Mouse (Mus musculus): ENCODE data around the gene Dock2. TPM values are rescaled to one million over a fixed set of nuclear protein-coding genes. Genes with fewer than 3 reads are reported as not detected.

Dock2 gene
- polyA plus RNA-seq, 1 experiment from 2014 or later: 1.5 TPM

- DNase-seq (no peak), ATAC-seq (ENCODE audit: insufficient read depth) (no peak)
- Histone ChIP-seq H3K4me2 (no peak overlapping the region), H3K4me1 (ENCODE audit: insufficient read depth) (no peaks in the 10 kb centered on the region), H3K27ac (ENCODE audit: low read depth) (no peak overlapping the region), H3K9me3 (ENCODE audit: low read depth, low read length) (no peaks in the 10 kb centered on the region), H3K36me3 (ENCODE audit: insufficient read depth) (no peaks in the 10 kb centered on the region), H3K9ac (no peak overlapping the region), H3K4me3 (ENCODE audit: low read depth, low read length) (no peak overlapping the region), H3K27me3 (ENCODE audit: insufficient read depth, low read length) (no peaks in the 10 kb centered on the region)
- 29% methylated on average over 2 of the region's 2 CpGs for WGBS
- no peak for TF ChIP-seq CTCF (IDR thresholded peaks at IDR 0.05; ENCODE audit: low read depth)
Observed at GRCm38 (mm10) chr11:34356109-34356508, 427.6 kb downstream of the Dock2 start.

GRCm38 (mm10) chr11:34355406-34355805, 428.3 kb downstream of the Dock2 start:
- 46% methylated on average over 12 of the region's 12 CpGs for WGBS
- H3K4me3 ChIP-seq (ENCODE audit: low read depth, low read length): no peak overlapping the region
- no peak for TF ChIP-seq CTCF (IDR thresholded peaks at IDR 0.05; ENCODE audit: low read depth)
- peak; percentile 17 for DNase-seq
- H3K4me2 ChIP-seq: no peak overlapping the region
- H3K4me1 ChIP-seq (ENCODE audit: insufficient read depth): no peaks in the 10 kb centered on the region
- 0 out of 2 replicates have a peak, but pooled peaks have one; percentile 24 for ATAC-seq (ENCODE audit: insufficient read depth)
- no peaks in the 10 kb centered on the region for H3K36me3 ChIP-seq (ENCODE audit: insufficient read depth)
- no peaks in the 10 kb centered on the region for H3K9me3 ChIP-seq (ENCODE audit: low read depth, low read length)
- no peak overlapping the region for H3K27ac ChIP-seq (ENCODE audit: low read depth)
- no peak overlapping the region for H3K9ac ChIP-seq
- H3K27me3 ChIP-seq (ENCODE audit: insufficient read depth, low read length): no peaks in the 10 kb centered on the region

GRCm38 (mm10) chr11:34349453-34350056, 434.1 kb downstream of the Dock2 start:
- Histone ChIP-seq H3K9ac (no peak overlapping the region), H3K27ac (ENCODE audit: low read depth) (no peak overlapping the region), H3K4me1 (ENCODE audit: insufficient read depth) (no peaks in the 10 kb centered on the region), H3K36me3 (ENCODE audit: insufficient read depth) (no peaks in the 10 kb centered on the region), H3K4me2 (no peak overlapping the region), H3K4me3 (ENCODE audit: low read depth, low read length) (no peak overlapping the region), H3K9me3 (ENCODE audit: low read depth, low read length) (no peaks in the 10 kb centered on the region), H3K27me3 (ENCODE audit: insufficient read depth, low read length) (no peaks in the 10 kb centered on the region)
- ATAC-seq (ENCODE audit: insufficient read depth) (no peak), DNase-seq (no peak)
- no peak for TF ChIP-seq CTCF (IDR thresholded peaks at IDR 0.05; ENCODE audit: low read depth)
- 77% methylated on average over 10 of the region's 10 CpGs for WGBS

DNA sequence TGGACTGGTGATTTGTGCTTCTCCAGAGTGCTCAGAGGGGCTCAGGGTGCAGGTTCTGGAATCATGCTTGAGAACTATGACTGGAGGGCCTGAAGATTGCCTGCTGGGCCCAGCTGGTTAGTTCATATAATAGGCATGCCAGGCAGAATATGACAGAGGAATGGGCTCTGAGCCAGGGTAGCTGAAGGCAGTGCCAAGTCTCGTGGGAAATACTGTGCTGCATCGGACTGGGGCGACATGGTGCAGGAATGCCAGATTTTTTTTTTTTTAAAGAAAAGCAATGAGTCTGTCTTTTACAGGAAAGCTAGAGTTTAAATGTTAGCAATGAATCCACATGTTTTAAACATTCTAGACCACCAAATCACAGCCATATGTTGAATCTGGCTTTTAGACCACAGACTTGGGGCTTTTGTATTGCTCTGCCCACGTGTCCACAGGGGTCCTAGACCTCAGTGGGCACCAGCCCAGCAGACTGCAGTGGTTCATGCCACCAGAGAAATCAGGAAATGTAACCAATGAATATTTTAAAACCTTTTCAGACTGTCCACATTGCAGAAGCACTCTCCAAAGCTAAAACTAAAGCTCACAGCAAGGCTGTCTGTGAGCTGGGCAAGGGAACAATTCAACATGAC, 435.3 kb downstream of the Dock2 start:
- no peak for TF ChIP-seq CTCF (IDR thresholded peaks at IDR 0.05; ENCODE audit: low read depth)
- Histone ChIP-seq H3K4me2 (no peak overlapping the region), H3K27me3 (ENCODE audit: insufficient read depth, low read length) (no peaks in the 10 kb centered on the region), H3K36me3 (ENCODE audit: insufficient read depth) (no peaks in the 10 kb centered on the region), H3K9ac (no peak overlapping the region), H3K4me3 (ENCODE audit: low read depth, low read length) (no peak overlapping the region), H3K9me3 (ENCODE audit: low read depth, low read length) (no peaks in the 10 kb centered on the region), H3K4me1 (ENCODE audit: insufficient read depth) (no peaks in the 10 kb centered on the region), H3K27ac (ENCODE audit: low read depth) (no peak overlapping the region)
- ATAC-seq (ENCODE audit: insufficient read depth): peak; percentile 70; the same call in 1 of the 2 replicates
- WGBS: 31% methylated on average over 4 of the region's 4 CpGs
- peak; percentile 71 for DNase-seq

GRCm38 (mm10) chr11:34344310-34344709, 439.4 kb downstream of the Dock2 start:
- ATAC-seq (ENCODE audit: insufficient read depth): no peak
- H3K4me2 ChIP-seq: no peak overlapping the region
- H3K27me3 ChIP-seq (ENCODE audit: insufficient read depth, low read length): no peaks in the 10 kb centered on the region
- H3K9ac ChIP-seq: no peak overlapping the region
- TF ChIP-seq CTCF (IDR thresholded peaks at IDR 0.05; ENCODE audit: low read depth): no peak
- no peaks in the 10 kb centered on the region for H3K36me3 ChIP-seq (ENCODE audit: insufficient read depth)
- no peaks in the 10 kb centered on the region for H3K9me3 ChIP-seq (ENCODE audit: low read depth, low read length)
- WGBS: 67% methylated on average over 5 of the region's 5 CpGs
- H3K27ac ChIP-seq (ENCODE audit: low read depth): no peak overlapping the region
- H3K4me3 ChIP-seq (ENCODE audit: low read depth, low read length): no peak overlapping the region
- DNase-seq: no peak
- no peaks in the 10 kb centered on the region for H3K4me1 ChIP-seq (ENCODE audit: insufficient read depth)

GRCm38 (mm10) chr11:34343742-34344307, 439.9 kb downstream of the Dock2 start:
- 53% methylated on average over 4 of the region's 4 CpGs for WGBS
- no peak overlapping the region for H3K4me3 ChIP-seq (ENCODE audit: low read depth, low read length)
- H3K36me3 ChIP-seq (ENCODE audit: insufficient read depth): no peaks in the 10 kb centered on the region
- no peaks in the 10 kb centered on the region for H3K9me3 ChIP-seq (ENCODE audit: low read depth, low read length)
- no peak overlapping the region for H3K9ac ChIP-seq
- DNase-seq (no peak), ATAC-seq (ENCODE audit: insufficient read depth) (no peak)
- H3K27ac ChIP-seq (ENCODE audit: low read depth): no peak overlapping the region
- H3K4me2 ChIP-seq: no peak overlapping the region
- H3K27me3 ChIP-seq (ENCODE audit: insufficient read depth, low read length): no peaks in the 10 kb centered on the region
- TF ChIP-seq CTCF (IDR thresholded peaks at IDR 0.05; ENCODE audit: low read depth): no peak
- no peaks in the 10 kb centered on the region for H3K4me1 ChIP-seq (ENCODE audit: insufficient read depth)

GRCm38 (mm10) chr11:34339693-34340092, 444.0 kb downstream of the Dock2 start:
- no peaks in the 10 kb centered on the region for H3K36me3 ChIP-seq (ENCODE audit: insufficient read depth)
- H3K9me3 ChIP-seq (ENCODE audit: low read depth, low read length): no peaks in the 10 kb centered on the region
- 48% methylated on average over 5 of the region's 5 CpGs for WGBS
- DNase-seq: no peak
- H3K9ac ChIP-seq: no peak overlapping the region
- H3K27ac ChIP-seq (ENCODE audit: low read depth): no peak overlapping the region
- H3K27me3 ChIP-seq (ENCODE audit: insufficient read depth, low read length): no peaks in the 10 kb centered on the region
- no peak overlapping the region for H3K4me2 ChIP-seq
- H3K4me1 ChIP-seq (ENCODE audit: insufficient read depth): no peaks in the 10 kb centered on the region
- TF ChIP-seq CTCF (IDR thresholded peaks at IDR 0.05; ENCODE audit: low read depth): no peak
- no peak overlapping the region for H3K4me3 ChIP-seq (ENCODE audit: low read depth, low read length)
- ATAC-seq (ENCODE audit: insufficient read depth): no peak
